Mouse (Mus musculus) effector memory CD4-positive, alpha-beta T cell, adult 7 months (primary cell): ENCODE data around the gene Tmem179b. TPM values are rescaled to one million over a fixed set of nuclear protein-coding genes. Genes with fewer than 3 reads are reported as not detected.

Experiments
- polyA plus RNA-seq: library from polyadenylated mRNA; unstranded; fragments of 100-300 nt; shearing (Covaris generic); gene quantifications from one replicate; pipeline ENCODE4 v1.2.1, GENCODE M21; 2017

The Tmem179b gene
- polyA plus RNA-seq, 1 experiment from 2014 or later: 172 TPM

Other genes with a start within 250 kb of the Tmem179b start
- gene Slc22a8, start 183.2 kb downstream of the Tmem179b start, polyA plus RNA-seq: 0.62 TPM
- gene Slc22a6, start 156.4 kb downstream of the Tmem179b start, polyA plus RNA-seq: not detected
- not detected for gene Chrm1, start 110.7 kb downstream of the Tmem179b start, polyA plus RNA-seq
- 497 TPM for gene Slc3a2, start 51.1 kb downstream of the Tmem179b start, polyA plus RNA-seq
- 105 TPM for gene Wdr74, start 38.6 kb downstream of the Tmem179b start, polyA plus RNA-seq
- gene 1700092M07Rik, start 33.7 kb downstream of the Tmem179b start, polyA plus RNA-seq: 1.5 TPM
- 223 TPM for gene Stx5a, start 33.1 kb downstream of the Tmem179b start, polyA plus RNA-seq
- 365 TPM for gene Nxf1, start 17.4 kb downstream of the Tmem179b start, polyA plus RNA-seq
- gene Tmem223, start 3.5 kb downstream of the Tmem179b start, polyA plus RNA-seq: 38.6 TPM
- 8.1 TPM for gene Taf6l, start 11.9 kb upstream of the Tmem179b start, polyA plus RNA-seq
- 68.3 TPM for gene Polr2g, start 24.1 kb upstream of the Tmem179b start, polyA plus RNA-seq
- gene Zbtb3, start 28.1 kb upstream of the Tmem179b start, polyA plus RNA-seq: 0.18 TPM
- 31.0 TPM for gene Ttc9c, start 44.9 kb upstream of the Tmem179b start, polyA plus RNA-seq
- gene Hnrnpul2, start 45.5 kb upstream of the Tmem179b start, polyA plus RNA-seq: 7.6 TPM
- not detected for gene AC129217.1, start 55.3 kb upstream of the Tmem179b start, polyA plus RNA-seq
- 85.2 TPM for gene Bscl2, start 63.0 kb upstream of the Tmem179b start, polyA plus RNA-seq
- gene Gng3, start 64.7 kb upstream of the Tmem179b start, polyA plus RNA-seq: 0.49 TPM
- gene Lrrn4cl, start 76.3 kb upstream of the Tmem179b start, polyA plus RNA-seq: not detected
- 133 TPM for gene Ubxn1, start 97.0 kb upstream of the Tmem179b start, polyA plus RNA-seq
- 30.0 TPM for gene Uqcc3, start 106.5 kb upstream of the Tmem179b start, polyA plus RNA-seq
- gene Lbhd1, start 109.3 kb upstream of the Tmem179b start, polyA plus RNA-seq: 40.0 TPM
- gene Gm49403, start 109.5 kb upstream of the Tmem179b start, polyA plus RNA-seq: not detected
- gene 1810009A15Rik, start 114.4 kb upstream of the Tmem179b start, polyA plus RNA-seq: 32.1 TPM
- gene Gm49416, start 114.5 kb upstream of the Tmem179b start, polyA plus RNA-seq: not detected
- 34.6 TPM for gene Ints5, start 118.5 kb upstream of the Tmem179b start, polyA plus RNA-seq
- gene Ganab, start 123.6 kb upstream of the Tmem179b start, polyA plus RNA-seq: 91.0 TPM
- 57.0 TPM for gene B3gat3, start 145.9 kb upstream of the Tmem179b start, polyA plus RNA-seq
- 4.5 TPM for gene Rom1, start 154.9 kb upstream of the Tmem179b start, polyA plus RNA-seq
- 74.5 TPM for gene Eml3, start 155.1 kb upstream of the Tmem179b start, polyA plus RNA-seq
- gene Mta2, start 167.4 kb upstream of the Tmem179b start, polyA plus RNA-seq: 211 TPM
- 55.0 TPM for gene Tut1, start 179.4 kb upstream of the Tmem179b start, polyA plus RNA-seq
- 259 TPM for gene Eef1g, start 192.6 kb upstream of the Tmem179b start, polyA plus RNA-seq
- 193 TPM for gene Ahnak, start 214.8 kb upstream of the Tmem179b start, polyA plus RNA-seq